Mouse (Mus musculus): Measurements from ENCODE around the gene Homer2. TPM values are rescaled to one million over a fixed set of nuclear protein-coding genes. Genes with fewer than 3 reads are reported as not detected.

Homer2 gene
- polyA plus RNA-seq, 1 experiment from 2014 or later: 14.6 TPM

- peaks cover 5% of the 10 kb centered on the region; the same call in 1 of the 2 replicates for H3K36me3 ChIP-seq (replicated peaks)
- 78% methylated on average over 6 of the region's 6 CpGs for WGBS
- peak overlapping the region; percentile 86; the same call in 1 of the 2 replicates for H3K4me3 ChIP-seq
- H3K9me3 ChIP-seq: no peaks in the 10 kb centered on the region
- no peak overlapping the region for H3K27ac ChIP-seq (replicated peaks)
- DNase-seq (ENCODE audit: low spot score): peak; percentile 2
- H3K27me3 ChIP-seq (replicated peaks; ENCODE audit: low read depth, poor library complexity, severe bottlenecking): peaks cover 12% of the 10 kb centered on the region
- peaks cover 9% of the 10 kb centered on the region; the same call in 1 of the 2 replicates for H3K4me1 ChIP-seq
Observed at GRCm38 (mm10) chr7:81572610-81573268, 134.6 kb downstream of the Homer2 start.

GRCm38 (mm10) chr7:81571941-81572441, 135.3 kb downstream of the Homer2 start:
- H3K4me3 ChIP-seq: peak overlapping the region; percentile 86
- H3K4me1 ChIP-seq: peaks cover 11% of the 10 kb centered on the region; the same call in 1 of the 2 replicates
- H3K27me3 ChIP-seq (replicated peaks; ENCODE audit: low read depth, poor library complexity, severe bottlenecking): peaks cover 12% of the 10 kb centered on the region
- 0 out of 2 replicates have a peak, but pooled peaks cover 5% of the 10 kb centered on the region for H3K36me3 ChIP-seq (replicated peaks)
- no peak for DNase-seq (ENCODE audit: low spot score)
- no peaks in the 10 kb centered on the region for H3K9me3 ChIP-seq
- H3K27ac ChIP-seq (replicated peaks): peak overlapping the region; percentile 89
- 21% methylated on average over 15 of the region's 15 CpGs for WGBS

GRCm38 (mm10) chr7:81571108-81571940, 136.0 kb downstream of the Homer2 start, which contains the start of gene Whamm:
Whamm (plus strand) TSS chr7:81571266.
- no peaks in the 10 kb centered on the region for H3K9me3 ChIP-seq
- peaks cover 15% of the 10 kb centered on the region; the same call in 1 of the 2 replicates for H3K4me1 ChIP-seq
- under 1% methylated on average over 96 of the region's 96 CpGs for WGBS
- peak; percentile 92 for DNase-seq (ENCODE audit: low spot score)
- peak within 1 kb of the TSS; percentile 86 for H3K4me3 ChIP-seq
- peaks cover 12% of the 10 kb centered on the region for H3K27me3 ChIP-seq (replicated peaks; ENCODE audit: low read depth, poor library complexity, severe bottlenecking)
- 0 out of 2 replicates have a peak, but pooled peaks cover 5% of the 10 kb centered on the region for H3K36me3 ChIP-seq (replicated peaks)
- H3K27ac ChIP-seq (replicated peaks): peak within 1 kb of the TSS; percentile 89

GRCm38 (mm10) chr7:81570752-81571107, 136.6 kb downstream of the Homer2 start:
- 4% methylated on average over 5 of the region's 5 CpGs for WGBS
- Histone ChIP-seq H3K27ac (replicated peaks) (no peak overlapping the region), H3K4me3 (peak overlapping the region; percentile 86), H3K27me3 (replicated peaks; ENCODE audit: low read depth, poor library complexity, severe bottlenecking) (peaks cover 12% of the 10 kb centered on the region), H3K4me1 (peaks cover 15% of the 10 kb centered on the region; the same call in 1 of the 2 replicates), H3K9me3 (no peaks in the 10 kb centered on the region), H3K36me3 (replicated peaks) (0 out of 2 replicates have a peak, but pooled peaks cover 4% of the 10 kb centered on the region)
- DNase-seq (ENCODE audit: low spot score): no peak

GRCm38 (mm10) chr7:81570271-81570670, 137.1 kb downstream of the Homer2 start:
- no peaks in the 10 kb centered on the region for H3K9me3 ChIP-seq
- peaks cover 15% of the 10 kb centered on the region; the same call in 1 of the 2 replicates for H3K4me1 ChIP-seq
- no peak overlapping the region for H3K4me3 ChIP-seq
- no peaks in the 10 kb centered on the region for H3K36me3 ChIP-seq (replicated peaks)
- no peak overlapping the region for H3K27ac ChIP-seq (replicated peaks)
- WGBS: 93% methylated on average over 3 of the region's 3 CpGs
- no peak for DNase-seq (ENCODE audit: low spot score)
- H3K27me3 ChIP-seq (replicated peaks; ENCODE audit: low read depth, poor library complexity, severe bottlenecking): peaks cover 12% of the 10 kb centered on the region

GRCm38 (mm10) chr7:81569851-81570250, 137.5 kb downstream of the Homer2 start:
- Histone ChIP-seq H3K4me1 (peaks cover 15% of the 10 kb centered on the region; the same call in 1 of the 2 replicates), H3K9me3 (no peaks in the 10 kb centered on the region), H3K36me3 (replicated peaks) (no peaks in the 10 kb centered on the region), H3K27ac (replicated peaks) (no peak overlapping the region), H3K4me3 (no peak overlapping the region), H3K27me3 (replicated peaks; ENCODE audit: low read depth, poor library complexity, severe bottlenecking) (peaks cover 12% of the 10 kb centered on the region)
- no peak for DNase-seq (ENCODE audit: low spot score)
- WGBS: 91% methylated on average over 1 of the region's 1 CpGs

GRCm38 (mm10) chr7:81567396-81567795, 139.9 kb downstream of the Homer2 start:
- Histone ChIP-seq H3K36me3 (replicated peaks) (no peaks in the 10 kb centered on the region), H3K9me3 (no peaks in the 10 kb centered on the region), H3K4me1 (peaks cover 15% of the 10 kb centered on the region; the same call in 1 of the 2 replicates), H3K4me3 (no peak overlapping the region), H3K27ac (replicated peaks) (no peak overlapping the region), H3K27me3 (replicated peaks; ENCODE audit: low read depth, poor library complexity, severe bottlenecking) (0 out of 2 replicates have a peak, but pooled peaks cover under 1% of the 10 kb centered on the region)
- WGBS: 91% methylated on average over 5 of the region's 5 CpGs
- peak; percentile 1 for DNase-seq (ENCODE audit: low spot score)

- no peak within 1 kb of the TSS for H3K27ac ChIP-seq (replicated peaks)
- H3K4me3 ChIP-seq: no peak within 1 kb of the TSS
- peaks cover 12% of the 10 kb centered on the region; the same call in 1 of the 2 replicates for H3K4me1 ChIP-seq
- H3K9me3 ChIP-seq: no peaks in the 10 kb centered on the region
- DNase-seq (ENCODE audit: low spot score): no peak
- no peaks in the 10 kb centered on the region for H3K27me3 ChIP-seq (replicated peaks; ENCODE audit: low read depth, poor library complexity, severe bottlenecking)
- H3K36me3 ChIP-seq (replicated peaks): no peaks in the 10 kb centered on the region
- 73% methylated on average over 9 of the region's 9 CpGs for WGBS
Observed at GRCm38 (mm10) chr7:81566892-81567291, 140.4 kb downstream of the Homer2 start, which contains the start of gene Fsd2. Fsd2 (minus strand) TSS chr7:81566944.

GRCm38 (mm10) chr7:81566332-81566731, 141.0 kb downstream of the Homer2 start:
- WGBS: 83% methylated on average over 4 of the region's 4 CpGs
- Histone ChIP-seq H3K36me3 (replicated peaks) (no peaks in the 10 kb centered on the region), H3K27ac (replicated peaks) (no peak overlapping the region), H3K4me1 (0 out of 2 replicates have a peak, but pooled peaks cover 8% of the 10 kb centered on the region), H3K27me3 (replicated peaks; ENCODE audit: low read depth, poor library complexity, severe bottlenecking) (no peaks in the 10 kb centered on the region), H3K9me3 (no peaks in the 10 kb centered on the region), H3K4me3 (no peak overlapping the region)
- peak; percentile 3 for DNase-seq (ENCODE audit: low spot score)

GRCm38 (mm10) chr7:81565381-81566055, 141.8 kb downstream of the Homer2 start:
- H3K27ac ChIP-seq (replicated peaks): no peak overlapping the region
- DNase-seq (ENCODE audit: low spot score): peak; percentile 9
- H3K36me3 ChIP-seq (replicated peaks): no peaks in the 10 kb centered on the region
- H3K27me3 ChIP-seq (replicated peaks; ENCODE audit: low read depth, poor library complexity, severe bottlenecking): no peaks in the 10 kb centered on the region
- 73% methylated on average over 7 of the region's 7 CpGs for whole genome bisulfite sequencing
- H3K9me3 ChIP-seq: no peaks in the 10 kb centered on the region
- peaks cover 11% of the 10 kb centered on the region; the same call in 1 of the 2 replicates for H3K4me1 ChIP-seq
- H3K4me3 ChIP-seq: no peak overlapping the region

GRCm38 (mm10) chr7:81564766-81565165, 142.6 kb downstream of the Homer2 start:
- peak; percentile 2 for DNase-seq (ENCODE audit: low spot score)
- 76% methylated on average over 7 of the region's 7 CpGs for WGBS
- Histone ChIP-seq H3K9me3 (no peaks in the 10 kb centered on the region), H3K4me3 (no peak overlapping the region), H3K4me1 (peaks cover 15% of the 10 kb centered on the region; the same call in 1 of the 2 replicates), H3K27ac (replicated peaks) (no peak overlapping the region), H3K27me3 (replicated peaks; ENCODE audit: low read depth, poor library complexity, severe bottlenecking) (no peaks in the 10 kb centered on the region), H3K36me3 (replicated peaks) (no peaks in the 10 kb centered on the region)
